Mouse (Mus musculus) spleen, adult 2 months (tissue): Measurements from ENCODE around the gene Agpat2. TPM values are rescaled to one million over a fixed set of nuclear protein-coding genes. Genes with fewer than 3 reads are reported as not detected.

Source experiments
- DNase-seq, 2 experiments: peaks; one replicate each; pipeline versions ENCODE4 v3.0.0 to v3.0.0-alpha.2; 2012 to 2021; ENCODE audit warnings: low spot score in 2 of 2, low read depth in 1 of 2
- H3K27ac ChIP-seq: fragments of 200-500 bp; 2 replicates; pipeline ENCODE4 v1.5.1; 2012; ENCODE audit warnings: low read length, inconsistent platforms; ENCODE audit not compliant: insufficient read depth
- H3K27me3 ChIP-seq: fragments of 200-500 bp; 2 replicates; pipeline ENCODE4 v1.6.1; 2012; ENCODE audit warnings: mild to moderate bottlenecking, moderate library complexity, low read length, inconsistent platforms; ENCODE audit not compliant: control insufficient read depth, insufficient read depth
- H3K36me3 ChIP-seq: fragments of 200-500 bp; 2 replicates; pipeline ENCODE4 v1.6.1; 2012; ENCODE audit warnings: mild to moderate bottlenecking, low read length, inconsistent platforms; ENCODE audit not compliant: control insufficient read depth, insufficient read depth
- H3K4me1 ChIP-seq: fragments of 200-500 bp; 2 replicates; pipeline ENCODE4 v1.6.1; 2011; ENCODE audit warnings: inconsistent platforms; ENCODE audit not compliant: control insufficient read depth, insufficient read depth, insufficient read length
- H3K4me3 ChIP-seq: fragments of 200-500 bp; 2 replicates; pipeline ENCODE4 v1.5.1; 2011; ENCODE audit warnings: mild to moderate bottlenecking, inconsistent platforms; ENCODE audit not compliant: insufficient read depth, insufficient read length; ENCODE audit errors: extremely low read depth
- CTCF ChIP-seq: fragments of 200-500 bp; IDR thresholded peaks from 2 replicates; pipeline ENCODE4 v1.5.1; 2011; ENCODE audit warnings: mild to moderate bottlenecking, inconsistent platforms; ENCODE audit not compliant: insufficient read depth, insufficient read length, insufficient replicate concordance; ENCODE audit errors: extremely low read depth
- POLR2A ChIP-seq: fragments of 200-500 bp; IDR thresholded peaks from 2 replicates; pipeline ENCODE4 v1.6.1; 2011; ENCODE audit warnings: low read depth, low read length, inconsistent platforms
- WGBS: fragments of 180-500 bp; shearing (Covaris S2); methylation state at CpG from one replicate; pipeline ENCODE4 v1.1.7; 2018; 5-methylcytosine and 5-hydroxymethylcytosine counted together
- polyA plus RNA-seq: library from polyadenylated mRNA; depleted of rRNA; stranded (reverse); fragments of >200 nt; gene quantifications from 2 replicates; pipeline ENCODE4 v1.2.3, GENCODE M21; 2012

Agpat2 gene
- polyA plus RNA-seq, 1 experiment = 22.7 TPM

GRCm38 (mm10) chr2:26571826-26572225, 32.4 kb downstream of the Agpat2 start:
- no peak overlapping the region for H3K4me3 ChIP-seq
- H3K4me1 ChIP-seq = no peaks in the 10 kb centered on the region
- H3K27ac ChIP-seq = peak overlapping the region; percentile 50
- WGBS = 43% methylated on average over 5 of the region's 5 CpGs
- no peaks in the 10 kb centered on the region for H3K36me3 ChIP-seq
- no peaks in the 10 kb centered on the region for H3K27me3 ChIP-seq
- no peak for DNase-seq
- TF ChIP-seq POLR2A = no peak
- TF ChIP-seq CTCF = no peak

DNA sequence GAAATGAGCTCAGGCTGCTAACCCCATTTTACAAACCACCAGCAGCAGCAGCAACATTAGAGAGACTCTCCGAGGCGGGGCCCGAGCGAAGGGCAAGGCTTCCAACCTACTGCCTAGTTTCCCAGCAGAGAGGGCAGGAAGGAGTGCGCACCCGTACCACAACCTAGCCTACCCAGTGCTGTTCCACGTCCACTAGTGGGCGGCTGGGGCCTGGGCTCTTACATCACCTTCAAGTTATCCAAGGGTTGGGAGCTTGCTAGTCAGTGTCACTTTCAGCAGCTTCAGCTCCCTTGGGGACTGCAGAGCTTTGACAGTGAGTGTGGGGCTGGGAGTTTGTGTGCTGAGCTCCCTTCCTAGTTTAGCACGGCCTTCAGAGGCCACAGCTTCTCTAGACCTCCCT, 32.8 kb downstream of the Agpat2 start:
- H3K4me3 ChIP-seq = no peak overlapping the region
- DNase-seq = no peak
- H3K36me3 ChIP-seq = no peaks in the 10 kb centered on the region
- WGBS = 43% methylated on average over 9 of the region's 9 CpGs
- TF ChIP-seq POLR2A (no peak), CTCF (no peak)
- H3K27me3 ChIP-seq = no peaks in the 10 kb centered on the region
- H3K4me1 ChIP-seq = no peaks in the 10 kb centered on the region
- H3K27ac ChIP-seq = 0 out of 2 replicates have a peak overlapping the region, but pooled peaks have one; percentile 39

GRCm38 (mm10) chr2:26570034-26570433, 34.2 kb downstream of the Agpat2 start:
- H3K4me1 ChIP-seq = no peaks in the 10 kb centered on the region
- no peak overlapping the region for H3K27ac ChIP-seq
- no peak overlapping the region for H3K4me3 ChIP-seq
- no peaks in the 10 kb centered on the region for H3K27me3 ChIP-seq
- TF ChIP-seq POLR2A (no peak), CTCF (peak; percentile 42; the same call in 1 of the 2 replicates)
- H3K36me3 ChIP-seq = no peaks in the 10 kb centered on the region
- DNase-seq = peak in 1 of 2 experiments; percentile 31
- WGBS = 33% methylated on average over 3 of the region's 3 CpGs

DNA sequence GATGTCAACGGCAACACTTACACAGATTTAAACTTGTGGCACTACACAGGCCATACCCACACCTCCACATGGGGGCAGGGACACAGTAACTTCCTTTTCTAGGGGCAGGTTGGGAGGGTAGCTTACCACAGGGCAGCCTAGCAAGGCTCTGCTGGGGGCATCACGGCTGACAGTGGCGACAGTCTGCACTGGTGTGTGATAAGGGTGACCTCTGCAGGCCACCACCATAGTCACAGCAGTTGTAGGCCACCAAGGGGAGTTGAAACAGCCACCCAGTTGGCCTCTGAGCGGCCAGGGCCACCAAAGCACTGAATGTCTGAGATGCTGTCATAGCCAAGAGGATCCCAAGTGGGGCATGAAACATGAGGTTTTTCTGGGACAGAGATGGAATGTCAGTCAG, 38.0 kb downstream of the Agpat2 start:
- no peak overlapping the region for H3K4me3 ChIP-seq
- peak; percentile 57 to 69 for DNase-seq
- no peaks in the 10 kb centered on the region for H3K27me3 ChIP-seq
- no peaks in the 10 kb centered on the region for H3K4me1 ChIP-seq
- TF ChIP-seq POLR2A (no peak), CTCF (peak; percentile 81)
- H3K36me3 ChIP-seq = no peaks in the 10 kb centered on the region
- H3K27ac ChIP-seq = no peak overlapping the region
- WGBS = 0% methylated on average over 4 of the region's 4 CpGs

DNA sequence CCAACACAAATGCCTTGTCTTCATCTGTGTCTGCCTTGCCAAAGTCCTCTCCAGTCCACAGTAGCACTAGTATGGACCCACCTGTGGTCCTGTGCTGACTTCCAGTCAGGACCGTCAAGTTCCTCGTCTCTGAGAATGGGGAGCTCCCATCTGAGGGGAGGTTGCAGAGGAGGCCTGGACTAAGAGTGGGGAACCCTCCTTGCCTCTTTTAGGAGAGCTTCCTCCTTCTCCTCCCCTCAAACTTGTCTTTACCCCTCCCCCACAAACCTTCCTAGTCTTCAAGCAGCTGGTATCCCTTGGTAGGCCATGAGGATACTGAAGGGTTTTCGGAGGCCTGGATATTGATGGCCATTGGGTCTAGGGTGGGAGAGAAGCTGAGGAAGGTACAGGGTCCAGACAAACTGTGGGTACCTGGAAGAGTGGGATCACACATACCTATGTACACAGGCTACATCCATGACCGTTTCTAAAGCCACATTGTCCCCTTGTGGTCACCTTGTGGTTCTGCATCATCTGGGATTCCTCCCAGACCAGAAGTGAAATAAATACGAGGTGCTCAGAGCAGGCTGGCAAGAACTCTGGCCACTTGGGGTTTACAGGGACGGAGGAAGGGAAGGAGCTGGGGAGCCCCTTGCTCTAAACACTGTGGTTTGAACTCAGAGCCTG, 42.7 kb downstream of the Agpat2 start:
- Histone ChIP-seq H3K36me3 (no peaks in the 10 kb centered on the region), H3K27me3 (no peaks in the 10 kb centered on the region), H3K4me1 (no peaks in the 10 kb centered on the region), H3K4me3 (no peak overlapping the region), H3K27ac (no peak overlapping the region)
- no peak for TF ChIP-seq POLR2A
- TF ChIP-seq CTCF = peak; percentile 12; the same call in 1 of the 2 replicates
- DNase-seq = peak in 1 of 2 experiments; percentile 18
- WGBS = 39% methylated on average over 6 of the region's 6 CpGs

DNA sequence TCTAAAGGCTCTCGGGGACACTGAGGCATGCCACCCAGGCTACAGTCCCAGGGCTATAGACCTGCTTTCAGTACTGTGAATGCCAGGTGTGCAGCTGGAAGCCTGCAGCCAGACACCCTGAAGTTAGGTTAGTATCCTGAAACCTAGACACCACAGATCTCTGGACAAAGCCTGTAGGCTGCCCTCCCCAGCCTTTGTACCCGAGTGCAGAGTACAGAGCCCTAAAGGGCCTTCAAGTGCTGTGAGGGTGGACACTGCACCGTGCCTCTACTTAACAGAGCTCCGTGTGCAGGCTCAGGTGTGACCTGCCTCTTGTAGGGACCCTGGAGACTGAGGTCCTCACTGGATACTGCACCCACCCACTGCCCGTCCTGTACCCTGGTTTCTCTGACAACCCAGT, 43.7 kb downstream of the Agpat2 start:
- no peaks in the 10 kb centered on the region for H3K36me3 ChIP-seq
- TF ChIP-seq CTCF = no peak
- TF ChIP-seq POLR2A = no peak
- no peak overlapping the region for H3K27ac ChIP-seq
- WGBS = 88% methylated on average over 5 of the region's 5 CpGs
- DNase-seq = no peak
- H3K4me3 ChIP-seq = no peak overlapping the region
- no peaks in the 10 kb centered on the region for H3K4me1 ChIP-seq
- no peaks in the 10 kb centered on the region for H3K27me3 ChIP-seq

GRCm38 (mm10) chr2:26556535-26556993, 47.7 kb downstream of the Agpat2 start:
- Histone ChIP-seq H3K4me1 (no peaks in the 10 kb centered on the region), H3K4me3 (no peak overlapping the region), H3K27me3 (no peaks in the 10 kb centered on the region), H3K27ac (no peak overlapping the region), H3K36me3 (no peaks in the 10 kb centered on the region)
- TF ChIP-seq POLR2A (no peak), CTCF (no peak)
- WGBS = 76% methylated on average over 4 of the region's 4 CpGs
- no peak for DNase-seq
